Mouse (Mus musculus) lung, postnatal 25 days (tissue): ENCODE measurements around the gene Gm11487.
"Not testable (repeated sequence)": the region's sequence is repeated elsewhere in the genome, so short reads cannot be mapped to it uniquely, and the experiment has no call there.

Source experiments
- DNase-seq: peaks from one replicate; pipeline ENCODE4 v3.0.0; 2022; ENCODE audit warnings: low spot score

Gm11487 gene

DNA sequence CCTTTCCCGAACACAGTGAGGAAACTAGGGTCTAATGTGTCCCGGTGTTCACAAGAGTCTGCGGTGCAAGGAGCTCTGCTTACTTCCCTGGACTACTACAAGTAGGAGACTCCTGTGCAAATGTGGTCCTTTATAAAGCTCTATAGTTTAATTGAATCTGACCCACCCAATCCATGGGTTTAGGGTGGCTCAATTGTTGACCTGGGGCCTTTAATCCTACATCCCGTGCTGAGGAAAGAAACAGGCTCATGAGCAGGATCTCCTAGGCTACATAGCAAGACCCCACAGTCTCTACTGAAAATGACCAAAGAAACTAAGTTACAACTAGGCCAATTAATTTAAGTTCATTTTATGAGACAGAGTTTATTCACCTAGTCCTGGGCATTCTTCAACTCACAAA is at the start of gene Gm11487:
Gene Gm11487 (minus strand): TSS at position 101 of the 400 bp plus-strand sequence.
- DNase-seq: not testable (repeated sequence)

- DNase-seq: no peak
Observed at GRCm38 (mm10) chr4:73444715-73445114, 39.8 kb upstream of the Gm11487 start.

DNA sequence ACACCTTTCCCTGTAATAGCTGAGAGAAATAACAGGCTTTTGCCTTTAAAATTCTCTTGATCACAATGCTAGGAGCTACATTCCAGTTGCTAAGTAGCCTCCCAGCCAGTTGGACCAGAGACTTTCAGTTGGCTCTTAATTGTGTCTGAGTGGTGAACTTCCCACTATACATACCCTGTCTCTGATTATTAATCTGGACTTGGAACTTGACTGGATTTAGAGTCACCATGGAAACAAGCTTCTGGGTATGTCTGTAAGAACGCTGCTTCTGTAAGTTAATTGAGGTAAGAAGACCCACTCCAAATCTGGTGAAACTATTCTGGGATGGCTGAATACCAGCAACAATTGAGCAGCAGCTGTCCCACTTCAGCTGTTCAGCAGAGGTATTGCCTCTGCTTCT is 37.7 kb upstream of the Gm11487 start:
- DNase-seq: no peak

- DNase-seq: no peak
Observed at GRCm38 (mm10) chr4:73425903-73426302, 21.0 kb upstream of the Gm11487 start.

DNA sequence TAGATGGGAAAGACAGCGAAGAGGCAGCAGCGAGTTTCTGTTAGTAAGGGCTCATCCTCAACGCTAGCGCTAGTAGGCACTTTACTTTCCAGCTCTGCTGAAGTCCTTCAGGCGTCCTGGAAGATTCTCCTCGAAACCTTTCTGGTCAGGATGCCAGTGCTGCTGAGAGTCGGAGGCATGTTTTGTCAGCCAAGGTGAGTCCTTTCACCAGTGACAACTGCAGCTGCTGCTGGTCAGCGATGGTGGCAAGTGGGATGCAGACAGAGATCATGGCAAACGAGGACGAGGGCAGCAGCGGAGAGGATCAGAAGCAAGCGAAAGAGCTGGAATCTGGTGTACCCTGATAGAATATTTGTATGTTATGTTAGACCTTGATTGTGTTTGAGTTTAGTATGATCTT is 18.2 kb upstream of the Gm11487 start:
- no peak for DNase-seq

GRCm38 (mm10) chr4:73366534-73366933 is 38.3 kb downstream of the Gm11487 start:
- no peak for DNase-seq
